Mouse (Mus musculus) kidney, adult 8-10 months (tissue): ENCODE results near the gene Ccdc47.
"Not testable (repeated sequence)": the region's sequence is repeated elsewhere in the genome, so short reads cannot be mapped to it uniquely, and the experiment has no call there.

ENCODE experiments used
- DNase-seq, 2 experiments: peaks; one replicate each; pipeline ENCODE4 v3.0.0; 2022

Gene Ccdc47

GRCm38 (mm10) chr11:106215927-106216729 is at the start of gene Ccdc47:
Ccdc47 (minus strand) TSS chr11:106216344.
- peak; percentile 97 to 98 for DNase-seq

- no peak for DNase-seq
Measured at GRCm38 (mm10) chr11:106265570-106265969, 49.4 kb upstream of the Ccdc47 start.

- no peak for DNase-seq
Measured at GRCm38 (mm10) chr11:106264988-106265387, 48.8 kb upstream of the Ccdc47 start.

GRCm38 (mm10) chr11:106263963-106264362 is 47.8 kb upstream of the Ccdc47 start:
- DNase-seq = no peak

GRCm38 (mm10) chr11:106260826-106261450 is 44.8 kb upstream of the Ccdc47 start:
- DNase-seq = no peak

GRCm38 (mm10) chr11:106256775-106257174 is 40.6 kb upstream of the Ccdc47 start:
- DNase-seq = peak in 1 of 2 experiments; percentile 52

GRCm38 (mm10) chr11:106255685-106256451 is 39.7 kb upstream of the Ccdc47 start, which contains the start of the genes Ftsj3 and Psmc5:
Ftsj3 (minus strand) TSS chr11:106256079.
Psmc5 (plus strand) TSS chr11:106256154.
- DNase-seq = peak; percentile 96 to 99

- no peak for DNase-seq
Measured at GRCm38 (mm10) chr11:106255174-106255573, 39.0 kb upstream of the Ccdc47 start.

GRCm38 (mm10) chr11:106254767-106255166 is 38.6 kb upstream of the Ccdc47 start:
- DNase-seq = peak in 1 of 2 experiments; percentile 0

GRCm38 (mm10) chr11:106249326-106249725 is 33.2 kb upstream of the Ccdc47 start:
- peak; percentile 55 to 59 for DNase-seq

GRCm38 (mm10) chr11:106246834-106247233 is 30.7 kb upstream of the Ccdc47 start:
- no peak for DNase-seq

GRCm38 (mm10) chr11:106233978-106234377 is 17.8 kb upstream of the Ccdc47 start:
- not testable (repeated sequence) for DNase-seq

- DNase-seq = no peak
Measured at GRCm38 (mm10) chr11:106220603-106221002, 4.5 kb upstream of the Ccdc47 start.

- peak; percentile 89 to 91 for DNase-seq
Measured at GRCm38 (mm10) chr11:106216730-106217490, 766 bp upstream of the Ccdc47 start, which contains the start of gene Ddx42. Ddx42 (plus strand) TSS chr11:106216926.

GRCm38 (mm10) chr11:106215450-106215859 is 689 bp downstream of the Ccdc47 start:
- no peak for DNase-seq

- DNase-seq = no peak
Measured at GRCm38 (mm10) chr11:106214856-106215255, 1.3 kb downstream of the Ccdc47 start.

- DNase-seq = no peak
Measured at GRCm38 (mm10) chr11:106212771-106213170, 3.4 kb downstream of the Ccdc47 start.

GRCm38 (mm10) chr11:106202123-106202465 is 14.1 kb downstream of the Ccdc47 start, which contains the start of gene Strada:
Strada (minus strand) TSS chr11:106202168.
- no peak for DNase-seq

- DNase-seq = no peak
Measured at GRCm38 (mm10) chr11:106201337-106202122, 14.6 kb downstream of the Ccdc47 start.

GRCm38 (mm10) chr11:106200756-106201155 is 15.4 kb downstream of the Ccdc47 start:
- no peak for DNase-seq

GRCm38 (mm10) chr11:106199997-106200396 is 16.1 kb downstream of the Ccdc47 start:
- not testable (repeated sequence) for DNase-seq
